Mouse (Mus musculus) forebrain, embryonic 13.5 days (tissue): ENCODE measurements at regions not wholly inside any gene's neighbourhood (a gene's known extent, or its start where the extent isn't known, plus 50 kb on each side); places are given as distances from the start of the nearest gene placed in this dataset.

Source experiments
- ATAC-seq: fragments of 200-750 bp; cut with Nextera tagmentation; 2 replicates; pipeline ENCODE4 v1.8.0; 2017
- H3K27ac ChIP-seq: fragments of 300-500 bp; sonication (generic); 2 replicates; pipeline ENCODE4 v1.5.1; 2015; ENCODE audit warnings: inconsistent platforms, mild to moderate bottlenecking, moderate library complexity
- H3K27me3 ChIP-seq: fragments of 300-500 bp; sonication (generic); 2 replicates; pipeline ENCODE4 v1.6.1; 2015; ENCODE audit warnings: mild to moderate bottlenecking, inconsistent platforms
- H3K36me3 ChIP-seq: fragments of 300-500 bp; sonication (generic); 2 replicates; pipeline ENCODE4 v1.6.1; 2015; ENCODE audit warnings: mild to moderate bottlenecking, inconsistent platforms; ENCODE audit not compliant: poor library complexity, severe bottlenecking
- H3K4me1 ChIP-seq: fragments of 300-500 bp; sonication (generic); 2 replicates; pipeline ENCODE4 v1.6.1; 2015; ENCODE audit warnings: inconsistent platforms
- H3K4me2 ChIP-seq: fragments of 300-500 bp; sonication (generic); 2 replicates; pipeline ENCODE4 v1.6.1; 2015; ENCODE audit warnings: inconsistent platforms, mild to moderate bottlenecking, moderate library complexity
- H3K4me3 ChIP-seq: fragments of 300-500 bp; sonication (generic); 2 replicates; pipeline ENCODE4 v1.5.1; 2015; ENCODE audit warnings: mild to moderate bottlenecking, inconsistent platforms
- H3K9ac ChIP-seq: fragments of 300-500 bp; sonication (generic); 2 replicates; pipeline ENCODE4 v1.6.1; 2015; ENCODE audit warnings: mild to moderate bottlenecking, inconsistent platforms
- H3K9me3 ChIP-seq: fragments of 300-500 bp; sonication (generic); replicated peaks from 2 replicates; pipeline ENCODE4 v1.6.1; 2016; ENCODE audit warnings: inconsistent platforms
- WGBS: fragments of 180-500 bp; shearing (Covaris S2); methylation state at CpG from one replicate; pipeline ENCODE4 v1.1.7; 2015; 5-methylcytosine and 5-hydroxymethylcytosine counted together

GRCm38 (mm10) chr9:122064937-122065673, 52.0 kb upstream of the Snrk start:
- H3K4me1 ChIP-seq = no peaks in the 10 kb centered on the region
- no peak for ATAC-seq
- no peaks in the 10 kb centered on the region for H3K9me3 ChIP-seq
- no peak overlapping the region for H3K4me2 ChIP-seq
- H3K4me3 ChIP-seq = no peak overlapping the region
- no peak overlapping the region for H3K9ac ChIP-seq
- no peaks in the 10 kb centered on the region for H3K27me3 ChIP-seq
- 91% methylated on average over 13 of the region's 13 CpGs for WGBS
- no peaks in the 10 kb centered on the region for H3K36me3 ChIP-seq
- H3K27ac ChIP-seq = no peak overlapping the region

GRCm38 (mm10) chr9:122055820-122056550, 59.1 kb upstream of the Pomgnt2 start:
- Histone ChIP-seq H3K4me3 (no peak overlapping the region), H3K9ac (no peak overlapping the region), H3K4me1 (peaks cover 7% of the 10 kb centered on the region; the same call in 1 of the 2 replicates), H3K4me2 (no peak overlapping the region), H3K9me3 (no peaks in the 10 kb centered on the region), H3K27ac (no peak overlapping the region), H3K36me3 (no peaks in the 10 kb centered on the region), H3K27me3 (no peaks in the 10 kb centered on the region)
- ATAC-seq = no peak
- WGBS = 74% methylated on average over 5 of the region's 5 CpGs

- Histone ChIP-seq H3K27ac (no peak overlapping the region), H3K9me3 (no peaks in the 10 kb centered on the region), H3K4me1 (peaks cover 16% of the 10 kb centered on the region), H3K4me3 (no peak overlapping the region), H3K4me2 (no peak overlapping the region), H3K9ac (no peak overlapping the region), H3K36me3 (no peaks in the 10 kb centered on the region), H3K27me3 (no peaks in the 10 kb centered on the region)
- WGBS = 50% methylated on average over 7 of the region's 7 CpGs
- ATAC-seq = no peak
Observed at GRCm38 (mm10) chr9:122051716-122052115, 54.8 kb upstream of the Pomgnt2 start.

- H3K4me2 ChIP-seq = no peak overlapping the region
- H3K36me3 ChIP-seq = no peaks in the 10 kb centered on the region
- H3K9me3 ChIP-seq = no peaks in the 10 kb centered on the region
- no peak overlapping the region for H3K27ac ChIP-seq
- H3K27me3 ChIP-seq = no peaks in the 10 kb centered on the region
- 72% methylated on average over 6 of the region's 6 CpGs for WGBS
- H3K4me1 ChIP-seq = peaks cover 16% of the 10 kb centered on the region
- no peak overlapping the region for H3K9ac ChIP-seq
- no peak for ATAC-seq
- no peak overlapping the region for H3K4me3 ChIP-seq
Observed at GRCm38 (mm10) chr9:122051096-122051495, 54.2 kb upstream of the Pomgnt2 start.

- no peak overlapping the region for H3K4me2 ChIP-seq
- H3K9ac ChIP-seq = no peak overlapping the region
- no peak overlapping the region; the same call in 1 of the 2 replicates for H3K27ac ChIP-seq
- no peak overlapping the region for H3K4me3 ChIP-seq
- no peaks in the 10 kb centered on the region for H3K36me3 ChIP-seq
- ATAC-seq = no peak
- WGBS = 87% methylated on average over 5 of the region's 5 CpGs
- H3K4me1 ChIP-seq = peaks cover 16% of the 10 kb centered on the region
- H3K27me3 ChIP-seq = no peaks in the 10 kb centered on the region
- H3K9me3 ChIP-seq = no peaks in the 10 kb centered on the region
Observed at GRCm38 (mm10) chr9:122048999-122049398, 52.1 kb upstream of the Pomgnt2 start.

- no peak overlapping the region for H3K4me3 ChIP-seq
- H3K36me3 ChIP-seq = no peaks in the 10 kb centered on the region
- H3K4me2 ChIP-seq = no peak overlapping the region
- H3K27ac ChIP-seq = peak overlapping the region; percentile 71
- H3K4me1 ChIP-seq = peaks cover 16% of the 10 kb centered on the region
- no peaks in the 10 kb centered on the region for H3K9me3 ChIP-seq
- H3K9ac ChIP-seq = no peak overlapping the region
- WGBS = 61% methylated on average over 8 of the region's 8 CpGs
- ATAC-seq = no peak; the same call in 1 of the 2 replicates
- H3K27me3 ChIP-seq = no peaks in the 10 kb centered on the region
Observed at GRCm38 (mm10) chr9:122047962-122048625, 51.2 kb upstream of the Pomgnt2 start.
